In the genomic region with DNA sequence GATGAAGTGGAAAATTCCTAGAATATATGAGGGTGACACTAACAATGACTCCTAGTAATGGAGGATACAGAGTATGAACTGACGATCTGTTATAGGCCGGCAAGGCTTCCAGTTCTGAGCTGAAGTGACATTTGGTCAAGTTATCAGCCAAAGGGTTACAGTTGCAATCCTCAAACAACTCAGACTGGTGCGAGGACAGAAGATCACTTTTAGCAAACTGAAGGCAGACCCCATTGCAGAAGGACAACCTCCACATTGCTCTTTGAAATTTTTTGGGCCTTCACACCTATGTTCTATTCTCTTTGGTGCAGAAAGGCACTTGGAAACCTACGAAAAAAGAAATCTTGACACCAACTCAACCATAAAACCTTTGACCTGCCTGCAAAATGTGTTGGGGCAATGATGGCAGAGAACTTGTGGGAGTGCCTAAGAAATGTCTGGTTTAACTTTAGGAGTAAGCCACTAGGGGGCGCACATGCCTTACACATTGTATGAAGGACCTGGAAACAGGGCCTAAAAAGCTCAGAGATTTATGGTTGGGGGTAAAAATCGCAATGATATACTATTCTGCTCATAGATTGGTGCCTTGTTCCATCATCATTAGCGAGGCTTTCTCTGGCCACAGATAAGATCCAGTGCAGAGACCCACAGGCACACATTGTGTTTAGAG, we compare ENCODE assay signal across 9 mouse cellular contexts.
DNase-seq lines count a peak whose midpoint lies in the region; ATAC-seq lines count a peak whose summit lies in the region.
"Had no signal": no experiment of that assay in that cellular context is flagged by ENCODE, and none has a peak within 500 bp of the region (broad histone marks: within the 10 kb centered on the region; RNA-seq: fewer than 3 reads in every experiment).

No protein-coding gene starts in this region.

- no peak for ATAC-seq in liver, embryonic 12.5 days

- intact Hi-C loops in left cerebral cortex, postnatal 14 days (cut with DNase I), result no loop called here

- peak; percentile 31 for DNase-seq in liver
- peak; percentile 70 for DNase-seq in ZHBTc4 (ENCODE audit: low read depth, low spot score)
- DNase-seq in cerebellum, postnatal 4 days (ENCODE audit: low spot score in 2 of 2), result peak; percentile 28 to 63
- DNase-seq in heart, postnatal 4 days, result peak; percentile 65
- peak; percentile 34 to 70 for DNase-seq in left cerebral cortex, postnatal 14 days (ENCODE audit: low spot score in 2 of 2)
- peak; percentile 12 for DNase-seq in ovary, postnatal 36 days (ENCODE audit: low spot score)
- DNase-seq in spleen, adult 12 weeks (ENCODE audit: low spot score), result no peak

- H3K4me3 ChIP-seq in liver, embryonic 12.5 days, result no peak overlapping the region
- H3K4me3 ChIP-seq: lung, embryonic 15.5 days had no signal

- no peaks in the 10 kb centered on the region for H3K4me1 ChIP-seq in liver, embryonic 12.5 days
- H3K4me1 ChIP-seq: lung, embryonic 15.5 days had no signal

- 36% methylated on average over 7 of the region's 7 CpGs for WGBS in liver, embryonic 12.5 days (ENCODE audit: insufficient replicate concordance)

- no peaks in the 10 kb centered on the region for H3K36me3 ChIP-seq in liver, embryonic 12.5 days
- H3K36me3 ChIP-seq: lung, embryonic 15.5 days had no signal

- H3K27ac ChIP-seq in liver, embryonic 12.5 days, result no peak overlapping the region
- H3K27ac ChIP-seq: lung, embryonic 15.5 days had no signal

- H3K9me3 ChIP-seq in liver, embryonic 12.5 days (replicated peaks), result no peaks in the 10 kb centered on the region
- H3K9me3 ChIP-seq: lung, embryonic 15.5 days had no signal

- H3K4me2 ChIP-seq in liver, embryonic 12.5 days, result no peak overlapping the region
- H3K4me2 ChIP-seq: lung, embryonic 15.5 days had no signal

- no peak overlapping the region for H3K9ac ChIP-seq in liver, embryonic 12.5 days
- H3K9ac ChIP-seq: lung, embryonic 15.5 days had no signal

- no peaks in the 10 kb centered on the region for H3K27me3 ChIP-seq in liver, embryonic 12.5 days (replicated peaks)
- H3K27me3 ChIP-seq: lung, embryonic 15.5 days had no signal
